Mouse (Mus musculus) adrenal gland, postnatal 25 days (tissue): ENCODE measurements around the gene Kcna7. TPM values are rescaled to one million over a fixed set of nuclear protein-coding genes. Genes with fewer than 3 reads are reported as not detected.
A peak's percentile ranks its signal among the peaks of the same experiment; 100 is the strongest.

Source experiments
- DNase-seq: peaks from one replicate; pipeline ENCODE4 v3.0.0; 2021; ENCODE audit warnings: mixed read lengths
- total RNA-seq: library from RNA; stranded (reverse); gene quantifications from 2 replicates; pipeline ENCODE4 v1.2.3, GENCODE M21; 2021

Kcna7 gene
- total RNA-seq, 1 experiment from 2014 or later = not detected

DNA sequence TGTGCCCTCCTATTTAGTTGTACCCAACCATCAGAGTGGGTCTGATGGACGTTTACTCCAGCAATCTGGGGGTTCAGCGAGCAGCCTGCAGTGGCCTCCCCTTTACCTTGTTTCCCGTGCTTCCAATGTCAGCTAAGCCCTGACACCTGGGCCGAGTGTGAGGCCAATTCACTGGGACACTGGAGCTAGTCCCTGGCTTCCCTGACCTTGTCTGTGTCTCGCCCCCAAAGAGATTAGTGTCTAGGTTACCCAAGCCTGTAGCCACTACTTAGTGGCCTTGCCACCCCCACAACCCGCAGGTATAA, 15.1 kb downstream of the Kcna7 start, which contains the start of gene Lhb:
Gene Lhb, plus strand, starts transcription at position 206 of the 305 bp plus-strand sequence.
- no peak for DNase-seq

DNA sequence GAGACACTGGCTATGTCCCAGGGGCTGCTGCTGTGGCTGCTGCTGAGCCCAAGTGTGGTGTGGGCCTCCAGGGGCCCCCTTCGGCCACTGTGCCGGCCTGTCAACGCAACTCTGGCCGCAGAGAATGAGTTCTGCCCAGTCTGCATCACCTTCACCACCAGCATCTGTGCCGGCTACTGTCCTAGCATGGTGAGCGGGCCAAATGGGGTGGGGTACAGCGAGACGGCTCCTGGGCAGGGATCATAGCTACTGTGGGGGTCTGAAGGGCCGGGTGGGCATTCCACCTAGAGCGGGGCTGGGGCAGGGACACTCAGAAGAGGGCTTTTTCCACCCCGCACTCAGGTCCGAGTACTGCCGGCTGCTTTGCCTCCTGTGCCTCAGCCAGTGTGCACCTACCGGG, 15.7 kb downstream of the Kcna7 start:
- DNase-seq = no peak

DNA sequence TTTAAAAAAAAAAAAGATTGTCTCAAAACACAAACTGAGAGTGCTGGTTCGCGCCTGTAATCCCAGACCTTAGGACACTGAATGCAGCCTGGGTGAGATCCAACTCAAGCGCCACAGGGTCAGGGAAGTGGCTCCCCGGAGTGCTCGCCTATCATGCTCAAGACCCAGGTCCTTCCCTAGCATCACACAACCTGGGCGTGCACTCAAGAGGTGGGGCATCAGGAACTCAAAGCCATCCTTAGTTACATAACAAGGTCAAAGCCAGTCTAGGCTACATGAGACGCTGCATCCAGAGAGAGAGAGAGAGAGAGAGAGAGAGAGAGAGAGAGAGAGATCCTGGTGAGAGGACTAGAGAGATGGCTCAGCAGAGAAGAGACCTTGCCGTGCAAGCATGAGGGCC, 21.1 kb downstream of the Kcna7 start:
- DNase-seq = no peak

GRCm38 (mm10) chr7:45433835-45434202, 28.4 kb downstream of the Kcna7 start:
- DNase-seq = no peak

- DNase-seq = peak; percentile 100
These were observed 29.0 kb downstream of the Kcna7 start, which contains the start of gene Gys1 for GRCm38 (mm10) chr7:45434203-45435015. Gene Gys1, plus strand, starts transcription at chr7:45434844.

DNA sequence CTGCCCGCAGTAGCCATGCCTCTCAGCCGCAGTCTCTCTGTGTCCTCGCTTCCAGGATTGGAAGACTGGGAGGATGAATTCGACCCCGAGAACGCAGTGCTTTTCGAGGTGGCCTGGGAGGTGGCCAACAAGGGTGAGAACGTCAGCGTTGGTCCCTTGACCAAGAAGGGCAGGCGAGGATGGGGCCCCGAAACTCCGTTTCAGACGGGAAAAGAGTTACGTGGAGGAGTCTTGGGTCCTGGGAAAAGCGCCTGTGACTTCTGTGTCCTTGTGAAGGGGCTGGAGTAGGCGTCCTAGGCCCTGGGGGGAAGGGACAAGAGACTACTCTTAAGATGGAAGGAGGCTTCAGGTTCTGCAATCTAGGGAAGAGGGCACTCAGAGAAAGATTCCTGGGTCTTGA, 29.6 kb downstream of the Kcna7 start:
- no peak for DNase-seq

GRCm38 (mm10) chr7:45436444-45436843, 31.0 kb downstream of the Kcna7 start:
- DNase-seq = no peak

DNA sequence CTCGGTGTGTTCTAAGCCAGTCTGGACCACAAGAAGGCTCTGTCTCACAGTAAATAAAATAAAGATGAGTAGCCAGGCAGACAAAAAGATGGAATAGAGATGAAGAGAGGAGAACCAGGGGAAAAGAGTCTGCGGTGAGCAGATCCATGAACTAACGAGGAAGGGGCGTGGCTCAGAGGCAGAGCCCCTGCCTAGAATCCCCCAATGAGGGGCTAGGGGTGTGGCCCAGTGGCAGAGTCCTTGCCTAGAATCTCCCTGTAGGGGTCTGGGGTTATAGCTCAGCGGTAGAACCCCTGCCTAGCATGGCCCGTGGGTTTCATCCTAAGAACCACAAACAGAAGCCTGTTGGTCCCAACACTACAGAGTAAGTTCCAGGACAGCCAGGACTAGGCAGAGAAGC, 31.6 kb downstream of the Kcna7 start:
- DNase-seq = no peak

DNA sequence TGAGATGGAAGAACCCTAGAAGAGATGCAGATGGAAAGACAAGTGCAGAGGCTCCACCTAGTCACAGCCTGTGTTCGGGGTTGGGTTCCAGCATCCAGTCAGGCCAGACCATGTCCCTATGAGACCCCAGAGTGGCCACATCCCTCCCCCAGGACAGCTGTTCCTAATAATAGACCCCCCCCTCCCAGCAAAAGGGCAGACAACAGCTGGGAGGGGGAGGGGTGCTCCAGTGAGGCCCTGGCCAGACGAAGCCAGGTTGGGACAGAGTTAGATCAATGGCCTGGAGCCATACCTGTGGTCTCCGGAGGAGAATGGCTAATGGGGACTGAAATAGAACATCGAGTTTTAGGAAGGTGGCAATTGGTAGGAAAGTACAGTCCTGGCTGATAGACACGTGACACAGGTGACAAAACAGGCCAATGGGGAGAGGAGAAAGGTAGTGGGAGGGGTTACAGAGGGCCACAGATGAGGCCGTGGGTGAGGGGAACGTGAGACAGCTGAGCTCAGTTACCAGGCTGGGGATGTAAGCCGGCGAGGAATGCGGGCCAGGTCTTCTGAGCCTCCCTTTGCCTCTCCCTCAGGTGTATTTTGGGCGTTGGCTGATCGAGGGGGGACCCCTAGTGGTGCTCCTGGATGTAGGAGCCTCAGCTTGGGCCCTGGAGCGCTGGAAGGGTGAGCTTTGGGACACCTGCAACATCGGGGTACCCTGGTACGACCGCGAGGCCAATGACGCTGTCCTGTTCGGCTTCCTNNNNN, 32.2 kb downstream of the Kcna7 start, which contains the start of gene Ruvbl2:
Gene Ruvbl2, minus strand, starts transcription at position 576 of the 756 bp plus-strand sequence.
- no peak for DNase-seq

DNA sequence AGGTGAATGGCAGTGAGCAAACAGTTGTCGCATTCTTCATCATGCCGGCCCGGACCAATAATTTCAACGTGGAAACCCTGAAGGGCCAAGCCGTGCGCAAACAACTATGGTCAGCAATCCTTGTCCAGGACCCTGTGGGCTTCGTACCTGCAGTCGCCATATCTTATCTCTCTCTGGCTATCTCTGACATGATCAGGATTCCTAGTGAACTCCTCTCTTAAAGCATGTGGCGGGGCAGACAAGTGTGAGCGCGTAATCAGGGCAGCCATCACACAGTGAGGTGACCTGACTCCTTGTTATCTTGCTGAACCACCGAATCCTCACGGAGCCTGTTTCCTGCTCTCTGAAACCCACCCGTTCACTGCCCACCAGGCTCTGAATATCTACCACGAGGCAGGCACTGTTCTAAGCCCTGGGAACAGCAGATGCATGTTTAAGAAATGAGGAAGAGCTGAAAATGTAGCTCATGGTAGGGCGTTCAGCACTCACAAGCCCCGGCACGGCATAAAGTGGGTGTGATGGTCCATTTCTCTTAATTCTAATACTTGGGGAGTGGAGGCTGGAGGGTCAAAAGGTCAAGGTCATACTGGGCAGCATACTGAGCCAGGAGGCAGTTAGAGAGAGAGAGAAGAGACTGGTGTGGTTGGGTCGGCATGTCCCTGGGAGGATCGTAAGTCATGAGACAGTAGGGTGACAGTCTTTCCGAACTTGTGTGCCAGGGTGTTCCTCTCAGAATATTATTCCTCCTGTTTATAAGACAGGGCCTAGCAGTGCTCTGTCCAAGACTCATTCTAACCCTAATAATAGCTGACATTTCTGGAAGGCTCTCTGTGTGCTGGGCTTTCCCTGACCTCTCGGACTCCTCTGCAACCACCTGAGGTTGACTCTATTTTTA, 38.3 kb downstream of the Kcna7 start:
- DNase-seq = no peak

DNA sequence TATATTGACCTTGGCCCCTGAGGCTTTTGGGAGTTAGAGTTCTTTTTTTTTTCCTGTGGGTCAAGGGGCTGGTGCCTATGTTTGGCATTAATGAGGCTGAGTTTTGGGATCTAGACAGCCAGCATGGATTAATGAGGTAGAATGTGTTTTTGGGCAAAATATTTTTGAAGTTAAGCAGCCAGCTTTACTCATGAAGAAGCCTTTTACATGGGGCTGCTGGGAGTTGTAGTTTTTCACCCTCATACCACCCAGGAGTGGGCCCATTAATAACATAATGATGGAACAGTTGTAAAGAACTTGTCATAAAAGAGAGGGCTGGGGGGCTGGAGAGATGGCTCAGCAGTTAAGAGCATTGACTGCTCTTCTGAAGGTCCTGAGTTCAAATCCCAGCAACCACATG, 41.1 kb downstream of the Kcna7 start:
- DNase-seq = no peak

- DNase-seq = no peak
These were observed 42.0 kb downstream of the Kcna7 start for GRCm38 (mm10) chr7:45447325-45447990.

DNA sequence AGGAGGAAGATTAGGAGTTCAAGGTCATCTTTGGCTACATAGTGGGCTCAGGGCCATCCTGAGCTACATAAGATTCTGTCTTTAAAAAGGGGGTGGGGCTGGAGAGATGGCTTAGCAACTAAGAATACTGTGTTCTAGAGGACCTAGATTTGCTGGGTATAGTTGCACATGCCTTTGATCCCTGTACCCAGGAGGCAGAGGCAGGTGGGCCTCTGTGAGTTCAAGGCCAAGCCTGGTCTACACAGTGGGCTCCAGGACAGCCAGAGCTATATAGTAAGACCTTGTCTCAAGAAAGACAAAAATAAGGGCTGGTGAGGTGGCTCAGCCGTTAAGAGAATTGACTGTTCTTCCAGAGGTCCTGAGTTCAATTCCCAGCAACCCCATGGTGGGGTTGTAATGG, 44.5 kb downstream of the Kcna7 start:
- no peak for DNase-seq

DNA sequence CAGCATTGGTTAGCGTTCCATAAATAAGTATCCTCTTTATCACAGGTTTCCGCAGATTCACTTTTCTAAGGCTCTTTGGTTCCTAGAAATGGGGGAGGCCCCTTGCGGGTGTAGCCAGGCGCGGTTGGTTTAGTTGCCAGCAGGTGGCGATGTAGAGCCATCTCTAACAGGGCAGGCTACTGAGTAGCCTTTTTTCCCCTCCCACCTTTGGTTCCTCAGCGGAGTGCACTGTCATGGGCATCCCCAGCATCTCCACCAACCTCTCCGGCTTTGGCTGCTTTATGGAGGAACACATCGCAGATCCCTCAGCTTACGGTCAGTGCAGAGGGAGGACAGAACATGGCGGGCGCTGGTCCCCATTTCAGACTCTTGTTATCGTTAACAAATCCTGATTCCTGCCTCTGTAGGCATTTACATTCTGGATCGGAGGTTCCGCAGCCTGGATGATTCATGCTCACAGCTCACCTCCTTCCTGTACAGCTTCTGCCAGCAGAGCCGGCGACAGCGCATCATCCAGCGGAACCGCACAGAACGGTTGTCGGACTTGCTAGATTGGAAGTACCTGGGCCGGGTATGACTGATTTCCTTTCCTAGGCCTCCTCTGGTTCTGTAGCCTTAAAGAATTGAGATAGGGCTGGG, 46.0 kb downstream of the Kcna7 start:
- DNase-seq = peak; percentile 87

DNA sequence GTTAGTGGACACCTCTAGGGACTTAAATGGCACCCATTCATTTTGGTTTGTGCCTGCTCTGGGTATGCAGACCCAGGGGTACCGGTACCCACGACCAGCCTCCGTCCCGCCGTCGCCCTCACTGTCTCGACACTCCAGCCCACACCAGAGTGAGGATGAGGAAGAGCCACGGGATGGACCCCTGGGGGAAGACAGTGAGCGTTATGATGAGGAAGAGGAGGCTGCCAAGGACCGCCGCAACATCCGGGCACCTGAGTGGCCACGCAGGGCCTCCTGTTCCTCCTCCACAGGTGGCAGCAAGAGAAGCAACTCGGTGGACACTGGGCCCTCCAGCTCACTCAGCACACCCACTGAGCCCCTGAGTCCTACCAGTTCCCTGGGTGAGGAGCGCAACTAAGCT, 49.5 kb downstream of the Kcna7 start:
- DNase-seq = no peak

DNA sequence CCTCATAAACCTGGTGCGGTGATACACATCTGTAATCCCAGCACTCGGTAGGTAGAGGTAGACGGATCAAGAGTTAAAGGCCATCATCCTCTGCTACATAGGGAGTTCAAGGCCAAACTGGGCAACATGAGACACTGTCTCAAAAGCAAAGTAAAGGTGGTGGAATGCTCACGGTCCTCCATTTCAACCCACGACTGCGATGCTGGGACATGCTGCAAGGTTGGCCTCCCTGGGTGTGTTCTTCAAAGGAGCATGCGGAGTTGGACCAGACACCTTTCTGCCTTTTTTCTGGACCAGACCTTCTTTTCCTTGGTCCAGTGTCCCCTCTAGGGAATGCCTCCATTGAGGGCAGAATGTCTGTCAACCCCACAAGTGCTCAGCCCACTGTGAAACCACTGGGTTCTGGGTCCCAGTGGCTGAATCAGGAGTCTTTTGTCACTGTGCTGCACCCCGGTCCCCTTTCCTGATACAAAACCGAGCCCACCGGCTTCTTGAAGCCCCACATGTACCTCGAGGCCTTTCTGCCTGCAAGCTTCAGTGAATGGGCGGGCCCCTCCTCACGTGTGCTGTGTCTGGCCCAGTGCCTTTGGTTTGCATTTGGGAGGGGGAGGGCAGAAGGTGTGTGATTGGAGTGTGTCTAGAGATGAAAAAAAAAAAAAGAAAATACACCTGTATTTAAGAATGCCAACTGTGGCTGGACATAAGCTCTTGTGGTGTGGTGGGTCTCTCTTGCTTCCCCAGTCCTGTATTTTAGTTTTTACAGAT, 50.7 kb downstream of the Kcna7 start:
- no peak for DNase-seq

DNA sequence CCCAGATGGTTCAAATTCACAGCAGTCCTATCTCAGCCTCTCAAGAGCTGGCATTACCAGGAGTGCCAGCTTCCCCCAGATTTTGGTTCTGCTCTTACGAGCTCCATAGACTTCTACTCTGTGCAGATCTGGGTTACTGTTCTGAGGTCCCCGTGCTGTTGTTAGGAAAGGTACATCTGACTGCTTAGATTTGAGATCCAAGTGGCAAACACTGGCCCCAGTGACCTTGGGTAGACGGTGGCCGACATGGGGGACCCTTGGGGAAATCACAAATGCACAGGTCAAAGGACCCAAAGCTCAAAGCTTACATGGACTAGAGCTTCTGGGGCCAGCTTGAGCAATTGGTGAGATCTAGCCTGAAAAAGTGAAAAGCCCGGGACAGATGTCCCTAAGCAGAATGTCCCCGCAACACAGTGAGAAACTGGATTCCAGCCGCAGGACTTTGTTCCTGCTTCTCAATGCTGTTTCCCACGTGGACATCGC, 51.3 kb downstream of the Kcna7 start:
- no peak for DNase-seq

GRCm38 (mm10) chr7:45457204-45458060, 52.0 kb downstream of the Kcna7 start:
- no peak for DNase-seq

DNA sequence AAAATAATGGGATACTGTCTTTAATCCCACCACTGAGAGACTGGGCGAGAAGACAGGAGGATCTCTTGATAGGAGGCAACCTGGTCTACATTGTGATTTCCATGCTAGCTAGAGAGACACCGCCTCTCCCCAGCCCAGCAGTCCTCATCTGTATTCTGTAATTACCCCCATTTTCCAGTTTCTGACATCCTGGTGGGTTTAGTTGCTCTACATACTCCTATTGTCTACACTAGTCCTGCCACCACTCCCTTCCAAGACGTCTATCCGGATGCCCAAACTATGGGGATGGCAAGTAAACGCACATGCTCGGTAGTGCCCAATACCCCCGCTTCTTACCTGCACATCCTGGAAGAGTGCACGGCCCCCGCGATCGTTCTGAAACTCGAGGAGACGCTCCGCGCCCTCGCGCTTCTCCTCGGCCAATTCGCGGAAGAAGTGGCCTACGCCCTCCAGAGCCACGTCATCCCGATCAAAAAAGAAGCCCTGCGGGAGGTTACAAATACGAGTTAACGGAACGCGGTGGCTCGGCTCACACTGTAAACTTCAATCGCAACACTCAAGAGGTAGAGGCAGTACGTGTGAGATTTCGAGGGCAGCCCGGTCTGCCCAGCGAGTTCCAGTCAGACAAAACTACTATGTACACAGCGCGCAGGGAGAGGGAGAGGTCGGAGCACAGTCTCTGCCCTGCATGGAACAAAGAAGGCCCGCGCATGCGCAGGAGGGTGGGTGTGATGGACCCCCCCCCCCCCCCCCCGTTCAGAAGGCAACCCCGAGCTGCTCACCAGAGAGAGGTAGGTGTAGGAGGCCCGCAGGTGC, 53.5 kb downstream of the Kcna7 start:
- DNase-seq = peak; percentile 81
